Mouse (Mus musculus) forebrain, embryonic 15.5 days (tissue): ENCODE measurements around the gene Pik3cb. TPM values are rescaled to one million over a fixed set of nuclear protein-coding genes. Genes with fewer than 3 reads are reported as not detected.

ENCODE experiments used
- ATAC-seq: fragments of 200-750 bp; cut with Nextera tagmentation; replicated peaks from 2 replicates; pipeline ENCODE4 v1.8.0; 2017; ENCODE audit warnings: mild to moderate bottlenecking, moderate TSS enrichment, moderate library complexity
- H3K27ac ChIP-seq: fragments of 300-500 bp; sonication (generic); replicated peaks from 2 replicates; pipeline ENCODE4 v1.5.1; 2015; ENCODE audit warnings: mild to moderate bottlenecking, inconsistent platforms
- H3K27me3 ChIP-seq: fragments of 300-500 bp; sonication (generic); 2 replicates; pipeline ENCODE4 v1.6.1; 2015; ENCODE audit warnings: inconsistent platforms
- H3K36me3 ChIP-seq: fragments of 300-500 bp; sonication (generic); 2 replicates; pipeline ENCODE4 v1.6.1; 2015; ENCODE audit warnings: mild to moderate bottlenecking, inconsistent platforms
- H3K4me1 ChIP-seq: fragments of 300-500 bp; sonication (generic); 2 replicates; pipeline ENCODE4 v1.6.1; 2015; ENCODE audit warnings: inconsistent platforms
- H3K4me2 ChIP-seq: fragments of 300-500 bp; sonication (generic); replicated peaks from 2 replicates; pipeline ENCODE4 v1.6.1; 2015; ENCODE audit warnings: mild to moderate bottlenecking, inconsistent platforms
- H3K4me3 ChIP-seq: fragments of 300-500 bp; sonication (generic); 2 replicates; pipeline ENCODE4 v1.5.1; 2015; ENCODE audit warnings: mild to moderate bottlenecking, inconsistent platforms
- H3K9ac ChIP-seq: fragments of 300-500 bp; sonication (generic); replicated peaks from 2 replicates; pipeline ENCODE4 v1.6.1; 2015; ENCODE audit warnings: mild to moderate bottlenecking, inconsistent platforms
- H3K9me3 ChIP-seq: fragments of 300-500 bp; sonication (generic); 2 replicates; pipeline ENCODE4 v1.6.1; 2016; ENCODE audit warnings: inconsistent platforms
- WGBS: fragments of 180-500 bp; shearing (Covaris S2); methylation state at CpG from one replicate; pipeline ENCODE4 v1.1.7; 2015; ENCODE audit warnings: mixed read lengths; 5-methylcytosine and 5-hydroxymethylcytosine counted together
- polyA plus RNA-seq: library from polyadenylated mRNA; unstranded; fragments of >200 nt; fragmentation: Nextera tagmentation; extraction: Ambion mirVana; gene quantifications from 2 replicates; pipeline ENCODE4 v1.2.1, GENCODE M21; 2015

Pik3cb gene
- polyA plus RNA-seq: 3.7 and 3.8 TPM in 2 replicates

DNA sequence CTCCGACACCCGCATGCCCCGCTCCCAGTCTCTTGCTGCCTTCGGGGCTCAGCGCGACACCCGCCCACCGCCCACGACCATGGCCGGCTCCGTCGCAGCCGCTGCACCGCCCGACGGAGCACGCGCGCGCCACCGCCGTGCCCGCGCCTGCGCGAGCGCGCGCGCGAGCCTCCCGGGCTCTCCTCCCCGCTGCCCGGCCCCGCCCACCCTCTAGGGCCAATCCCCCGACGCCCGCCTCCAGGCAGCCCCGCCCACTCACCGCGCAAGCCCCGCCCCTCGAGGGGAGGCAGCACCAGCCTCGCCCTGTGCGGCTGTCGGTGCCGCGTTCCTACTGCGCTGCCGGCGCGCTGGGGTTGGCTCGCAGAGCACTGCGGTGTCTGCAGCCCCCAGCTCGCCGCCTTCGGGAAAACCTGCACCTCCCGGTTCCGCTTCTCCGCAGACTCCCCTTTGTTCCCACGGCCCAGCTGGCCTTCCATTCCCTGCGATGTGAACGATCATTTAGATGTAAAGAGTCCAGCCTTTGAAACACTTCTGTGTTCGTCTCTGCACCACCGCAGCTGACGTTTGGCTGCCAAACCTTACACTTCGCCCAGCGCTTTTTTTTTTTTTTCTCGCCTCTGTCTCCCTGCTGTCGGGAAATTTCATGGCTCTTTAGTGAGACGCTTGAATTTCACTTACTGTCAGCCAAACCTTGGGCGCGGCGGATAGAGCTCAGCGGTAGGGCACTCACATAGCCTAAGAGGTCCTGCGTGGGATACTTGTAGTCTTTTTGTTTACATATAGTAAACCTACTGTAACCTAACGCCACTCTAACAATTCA lies at the start of gene Pik3cb:
Gene Pik3cb, minus strand, starts transcription at position 559 of the 820 bp plus-strand sequence.
- Histone ChIP-seq H3K9ac (peak within 1 kb of the TSS; percentile 74), H3K27me3 (peaks cover 4% of the 10 kb centered on the region; the same call in 1 of the 2 replicates), H3K4me3 (peak within 1 kb of the TSS; percentile 63), H3K4me2 (peak within 1 kb of the TSS; percentile 52), H3K36me3 (no peaks in the 10 kb centered on the region), H3K4me1 (peaks cover 31% of the 10 kb centered on the region), H3K9me3 (no peaks in the 10 kb centered on the region), H3K27ac (peak within 1 kb of the TSS; percentile 95)
- under 1% methylated on average over 63 of the region's 77 CpGs for WGBS
- ATAC-seq: peak; percentile 98

- H3K4me2 ChIP-seq: no peak overlapping the region
- 94% methylated on average over 8 of the region's 8 CpGs for WGBS
- H3K9me3 ChIP-seq: no peaks in the 10 kb centered on the region
- ATAC-seq: no peak
- H3K4me3 ChIP-seq: no peak overlapping the region
- no peaks in the 10 kb centered on the region for H3K36me3 ChIP-seq
- H3K27ac ChIP-seq: no peak overlapping the region
- H3K9ac ChIP-seq: no peak overlapping the region
- H3K4me1 ChIP-seq: peaks cover 3% of the 10 kb centered on the region; the same call in 1 of the 2 replicates
- no peaks in the 10 kb centered on the region for H3K27me3 ChIP-seq
Measured at GRCm38 (mm10) chr9:99183043-99183670, 42.7 kb upstream of the Pik3cb start.

- Histone ChIP-seq H3K4me2 (no peak overlapping the region), H3K4me3 (no peak overlapping the region), H3K27ac (no peak overlapping the region), H3K9me3 (no peaks in the 10 kb centered on the region), H3K9ac (no peak overlapping the region), H3K4me1 (peaks cover 3% of the 10 kb centered on the region; the same call in 1 of the 2 replicates), H3K27me3 (no peaks in the 10 kb centered on the region), H3K36me3 (no peaks in the 10 kb centered on the region)
- no peak for ATAC-seq
- WGBS: 90% methylated on average over 7 of the region's 7 CpGs
Measured at GRCm38 (mm10) chr9:99182121-99182520, 41.7 kb upstream of the Pik3cb start.

GRCm38 (mm10) chr9:99180272-99180671 lies 39.9 kb upstream of the Pik3cb start:
- no peak overlapping the region for H3K9ac ChIP-seq
- no peak overlapping the region for H3K4me2 ChIP-seq
- WGBS: 45% methylated on average over 8 of the region's 8 CpGs
- H3K9me3 ChIP-seq: no peaks in the 10 kb centered on the region
- peaks cover 3% of the 10 kb centered on the region; the same call in 1 of the 2 replicates for H3K4me1 ChIP-seq
- H3K27ac ChIP-seq: no peak overlapping the region
- no peak for ATAC-seq
- no peak overlapping the region for H3K4me3 ChIP-seq
- no peaks in the 10 kb centered on the region for H3K27me3 ChIP-seq
- H3K36me3 ChIP-seq: no peaks in the 10 kb centered on the region

DNA sequence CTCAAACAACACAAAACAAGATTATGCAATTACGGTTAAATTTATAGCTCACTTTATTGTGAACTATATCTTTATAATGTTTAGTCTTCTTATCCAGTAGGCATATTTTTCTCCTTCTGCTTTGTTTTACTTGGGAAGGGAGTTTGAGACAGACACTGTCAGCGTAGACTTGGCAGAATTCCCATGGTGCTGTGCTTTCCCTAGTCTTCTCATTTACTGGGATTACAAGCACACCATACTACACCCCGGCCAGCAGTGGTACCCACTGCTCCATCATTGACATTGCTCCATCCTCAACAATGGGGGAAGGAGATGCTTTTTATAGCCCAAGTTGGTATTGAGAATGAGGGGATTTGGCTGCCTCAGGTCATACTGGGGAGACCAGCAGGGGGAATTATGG lies 38.3 kb upstream of the Pik3cb start:
- Histone ChIP-seq H3K27me3 (no peaks in the 10 kb centered on the region), H3K27ac (no peak overlapping the region), H3K4me3 (no peak overlapping the region), H3K9ac (no peak overlapping the region), H3K4me1 (peaks cover 3% of the 10 kb centered on the region; the same call in 1 of the 2 replicates), H3K4me2 (no peak overlapping the region), H3K36me3 (no peaks in the 10 kb centered on the region), H3K9me3 (no peaks in the 10 kb centered on the region)
- 67% methylated on average over 3 of the region's 3 CpGs for WGBS
- ATAC-seq: no peak

GRCm38 (mm10) chr9:99175774-99176173 lies 35.4 kb upstream of the Pik3cb start:
- Histone ChIP-seq H3K36me3 (no peaks in the 10 kb centered on the region), H3K27ac (no peak overlapping the region), H3K9me3 (no peaks in the 10 kb centered on the region), H3K4me3 (no peak overlapping the region), H3K4me2 (no peak overlapping the region), H3K4me1 (peaks cover 3% of the 10 kb centered on the region; the same call in 1 of the 2 replicates), H3K9ac (no peak overlapping the region), H3K27me3 (no peaks in the 10 kb centered on the region)
- 90% methylated on average over 6 of the region's 6 CpGs for WGBS
- ATAC-seq: no peak

DNA sequence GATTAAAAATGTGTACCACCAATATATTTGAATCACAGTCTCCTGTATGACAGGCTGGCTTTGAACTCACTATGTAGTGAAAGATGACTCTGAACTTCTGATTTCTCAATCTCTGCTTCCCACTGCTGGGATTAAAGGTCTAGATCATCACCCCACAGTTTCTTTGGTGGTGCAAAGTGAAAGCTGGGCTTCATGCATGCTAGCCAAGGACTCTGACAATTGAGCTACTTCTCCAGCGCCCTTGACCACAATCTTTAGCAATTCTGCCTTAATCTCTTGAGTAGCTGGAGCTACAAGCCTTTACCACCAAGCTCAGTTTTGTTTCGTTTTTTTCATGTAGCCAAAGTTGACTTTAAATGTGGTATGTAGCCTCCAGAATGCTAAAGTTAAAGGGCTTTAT lies 32.4 kb upstream of the Pik3cb start:
- H3K36me3 ChIP-seq: no peaks in the 10 kb centered on the region
- H3K27ac ChIP-seq: no peak overlapping the region
- 80% methylated on average over 2 of the region's 2 CpGs for WGBS
- H3K4me3 ChIP-seq: no peak overlapping the region
- no peaks in the 10 kb centered on the region for H3K4me1 ChIP-seq
- H3K9ac ChIP-seq: no peak overlapping the region
- no peaks in the 10 kb centered on the region for H3K9me3 ChIP-seq
- H3K4me2 ChIP-seq: no peak overlapping the region
- no peaks in the 10 kb centered on the region for H3K27me3 ChIP-seq
- ATAC-seq: no peak

DNA sequence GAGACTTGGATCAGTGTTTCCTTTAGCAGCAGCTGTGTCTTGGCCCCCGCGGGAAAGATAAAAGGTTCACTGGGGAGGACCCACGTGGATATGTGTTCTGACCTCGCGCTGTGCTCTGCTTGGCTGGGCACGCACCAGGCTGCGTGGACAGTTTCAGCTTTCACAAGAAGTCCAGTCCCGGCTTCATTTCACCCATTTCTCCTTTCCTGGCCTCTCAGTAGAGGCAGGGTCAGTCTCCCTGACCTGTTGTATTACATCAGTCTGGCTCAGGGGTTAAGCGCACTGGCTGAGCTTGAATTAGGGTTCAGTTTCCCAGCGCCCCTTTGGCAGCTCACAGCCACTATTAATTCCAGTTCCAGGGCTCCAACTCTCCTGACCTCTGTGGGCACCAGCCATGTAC lies 30.8 kb upstream of the Pik3cb start:
- Histone ChIP-seq H3K27me3 (no peaks in the 10 kb centered on the region), H3K4me3 (no peak overlapping the region), H3K27ac (no peak overlapping the region), H3K36me3 (no peaks in the 10 kb centered on the region), H3K9me3 (no peaks in the 10 kb centered on the region), H3K9ac (no peak overlapping the region), H3K4me1 (no peaks in the 10 kb centered on the region), H3K4me2 (no peak overlapping the region)
- ATAC-seq: no peak
- WGBS: 62% methylated on average over 10 of the region's 10 CpGs

GRCm38 (mm10) chr9:99169029-99169428 lies 28.6 kb upstream of the Pik3cb start:
- no peak overlapping the region for H3K4me2 ChIP-seq
- no peak overlapping the region for H3K4me3 ChIP-seq
- no peak overlapping the region for H3K9ac ChIP-seq
- H3K4me1 ChIP-seq: peaks cover 11% of the 10 kb centered on the region
- WGBS: 64% methylated on average over 4 of the region's 4 CpGs
- no peaks in the 10 kb centered on the region for H3K9me3 ChIP-seq
- no peaks in the 10 kb centered on the region for H3K27me3 ChIP-seq
- no peak overlapping the region for H3K27ac ChIP-seq
- ATAC-seq: no peak
- H3K36me3 ChIP-seq: no peaks in the 10 kb centered on the region

DNA sequence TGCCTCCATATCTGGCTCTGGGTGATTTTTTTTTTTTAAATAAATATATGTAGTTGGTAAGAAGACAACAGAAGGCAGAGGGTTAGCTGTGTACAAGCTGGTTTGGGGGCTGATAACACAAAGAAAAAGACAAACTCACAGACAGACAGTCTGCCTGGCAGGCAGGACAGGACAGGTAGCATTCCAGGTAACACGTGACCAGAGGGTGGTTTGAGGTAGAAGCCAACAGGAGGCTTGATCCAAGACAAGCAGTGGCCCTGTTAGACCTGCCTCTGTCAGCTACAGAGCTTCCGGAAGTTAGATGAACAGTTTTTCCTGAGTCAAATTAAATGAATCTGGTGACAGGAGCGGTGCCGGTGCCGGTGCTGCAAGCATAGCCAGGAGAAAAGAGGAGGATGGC lies 26.5 kb upstream of the Pik3cb start:
- no peak overlapping the region for H3K27ac ChIP-seq
- 72% methylated on average over 5 of the region's 5 CpGs for WGBS
- no peaks in the 10 kb centered on the region for H3K9me3 ChIP-seq
- no peak overlapping the region for H3K9ac ChIP-seq
- peaks cover 17% of the 10 kb centered on the region for H3K4me1 ChIP-seq
- ATAC-seq: no peak
- no peak overlapping the region for H3K4me3 ChIP-seq
- H3K36me3 ChIP-seq: no peaks in the 10 kb centered on the region
- no peaks in the 10 kb centered on the region for H3K27me3 ChIP-seq
- no peak overlapping the region for H3K4me2 ChIP-seq

GRCm38 (mm10) chr9:99165956-99166355 lies 25.5 kb upstream of the Pik3cb start:
- H3K36me3 ChIP-seq: no peaks in the 10 kb centered on the region
- H3K4me2 ChIP-seq: no peak overlapping the region
- H3K27me3 ChIP-seq: no peaks in the 10 kb centered on the region
- H3K4me3 ChIP-seq: no peak overlapping the region
- no peak overlapping the region for H3K9ac ChIP-seq
- H3K27ac ChIP-seq: no peak overlapping the region
- no peaks in the 10 kb centered on the region for H3K9me3 ChIP-seq
- ATAC-seq: no peak
- 74% methylated on average over 6 of the region's 6 CpGs for WGBS
- H3K4me1 ChIP-seq: peaks cover 17% of the 10 kb centered on the region

DNA sequence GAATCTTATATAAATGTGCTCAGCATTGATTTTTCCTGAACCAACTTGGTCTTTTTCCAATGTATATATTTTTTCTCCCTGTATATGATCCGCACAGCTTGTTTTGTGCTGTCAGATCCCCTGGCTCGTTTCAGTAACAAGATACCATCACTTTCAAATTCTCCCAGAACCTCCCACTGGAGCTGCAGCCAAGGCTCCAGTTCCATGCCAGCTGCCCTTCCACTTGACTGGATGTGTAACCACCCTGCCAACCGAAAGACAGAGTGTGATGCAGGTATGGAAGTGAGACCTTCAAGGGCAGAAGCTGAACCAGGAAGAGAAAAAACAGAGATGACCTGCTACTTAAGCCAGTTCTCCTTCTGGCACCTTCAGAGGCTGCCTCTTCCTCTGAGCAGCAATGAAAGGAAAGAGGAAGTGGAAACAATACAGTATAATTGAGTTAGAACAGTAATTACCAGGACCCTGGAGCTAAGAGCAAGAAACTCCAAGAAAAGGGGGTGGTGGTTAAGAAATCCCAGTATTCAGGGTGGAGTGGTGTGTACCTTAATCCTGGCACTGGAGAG lies 24.3 kb upstream of the Pik3cb start:
- Histone ChIP-seq H3K9me3 (no peaks in the 10 kb centered on the region), H3K36me3 (no peaks in the 10 kb centered on the region), H3K9ac (no peak overlapping the region), H3K27ac (peak overlapping the region; percentile 38), H3K4me2 (no peak overlapping the region), H3K4me3 (no peak overlapping the region), H3K27me3 (no peaks in the 10 kb centered on the region), H3K4me1 (peaks cover 17% of the 10 kb centered on the region)
- WGBS: 34% methylated on average over 3 of the region's 3 CpGs
- ATAC-seq: no peak; the same call in 1 of the 2 replicates
